Mouse (Mus musculus): Measurements from ENCODE around the gene Ahdc1. TPM values are rescaled to one million over a fixed set of nuclear protein-coding genes. Genes with fewer than 3 reads are reported as not detected.
A peak's percentile ranks its signal among the peaks of the same experiment; 100 is the strongest.
"Not testable (repeated sequence)": the region's sequence is repeated elsewhere in the genome, so short reads cannot be mapped to it uniquely, and the experiment has no call there.

Ahdc1 gene
- total and polyA plus RNA-seq, 3 experiments = 1.6 to 19.9 (median 8.4) TPM

DNA sequence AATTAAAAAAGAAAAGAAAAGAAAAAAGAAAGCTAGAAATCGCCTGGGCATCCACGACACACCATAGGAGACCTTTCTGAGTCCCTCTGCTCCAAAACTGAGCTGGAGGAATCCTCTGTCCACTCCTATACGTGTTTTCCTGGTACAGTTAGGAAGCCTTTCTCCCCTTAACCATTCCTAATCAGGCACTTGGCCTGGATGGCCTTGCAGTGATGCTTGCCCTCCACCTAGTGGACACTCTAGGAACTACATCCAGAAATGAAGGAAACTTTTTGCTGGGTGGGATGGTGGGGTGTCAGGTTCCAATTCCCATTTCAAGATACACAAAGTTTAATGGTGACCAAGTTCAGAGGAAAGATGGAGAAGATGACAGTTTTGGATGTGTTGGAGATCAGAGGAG lies 5.8 kb upstream of the Ahdc1 start:
- dilution Hi-C loops (cut with MboI; ENCODE audit: extremely low pct_ligation_motif_present, extremely low pct_unique_long_range_greater_than_20kb, low sequenced_read_pairs) = no loop called here
- H3K9me3 ChIP-seq (replicated peaks; ENCODE audit: low read length) = no peaks in the 10 kb centered on the region

DNA sequence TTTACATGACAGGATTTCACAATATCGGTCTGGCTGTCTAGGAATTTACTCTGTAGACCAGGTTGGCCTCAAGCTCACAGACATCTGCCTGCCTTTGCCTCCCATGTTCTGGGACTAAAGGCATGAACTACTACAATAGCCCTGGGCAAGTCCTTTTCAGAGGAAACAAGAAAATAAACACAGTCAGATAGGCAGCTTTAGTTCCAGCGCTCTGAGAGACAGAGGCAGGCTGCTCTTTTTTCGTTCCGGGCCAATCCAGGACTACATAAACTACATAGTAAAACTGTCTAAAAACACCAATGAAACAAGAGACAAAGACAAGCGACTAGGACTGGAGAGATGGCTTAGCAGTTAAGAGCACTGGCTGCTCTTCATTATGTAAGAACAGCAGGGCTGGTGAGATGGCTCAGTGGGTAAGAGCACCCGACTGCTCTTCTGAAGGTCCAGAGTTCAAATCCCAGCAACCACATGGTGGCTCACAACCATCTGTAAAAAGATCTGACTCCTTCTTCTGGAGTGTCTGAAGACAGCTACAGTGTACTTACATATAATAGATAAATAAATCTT lies 5.1 kb upstream of the Ahdc1 start:
- H3K4me2 ChIP-seq (ENCODE audit: insufficient read depth, low read depth, poor library complexity, severe bottlenecking); H3K9ac ChIP-seq (ENCODE audit: insufficient read depth, low read depth); H3K27ac ChIP-seq (ENCODE audit: insufficient read depth, low read depth); dilution Hi-C loops (cut with MboI; ENCODE audit: extremely low pct_ligation_motif_present, extremely low pct_unique_long_range_greater_than_20kb, low sequenced_read_pairs); H3K4me1 ChIP-seq (ENCODE audit: control insufficient read depth in 1 of 2, insufficient read depth in 2 of 2); H3K79me2 ChIP-seq (replicated peaks; ENCODE audit: control insufficient read depth, extremely low read depth, insufficient read depth, poor library complexity, severe bottlenecking); H3K4me3 ChIP-seq (replicated peaks in 1 of 3; ENCODE audit: low read depth in 2 of 3, low read length in 2 of 3, poor library complexity in 1 of 3); H3K36me3 ChIP-seq (replicated peaks in 1 of 2; ENCODE audit: control insufficient read depth in 1 of 2, insufficient read depth in 1 of 2, low read length in 1 of 2); H3K9me3 ChIP-seq (replicated peaks; ENCODE audit: low read length); DNase-seq (ENCODE audit: extremely low read depth): not testable (repeated sequence)
- in situ Hi-C loops (cut with MboI; ENCODE audit: low pct_ligation_motif_present, low pct_unique_long_range_greater_than_20kb, low sequenced_read_pairs) = loop anchor here (10.0 kb wide), 1 partner anchor 299 kb away; no protein-coding TSS in a partner anchor
- H3K27me3 ChIP-seq (replicated peaks) = peaks cover 15% of the 10 kb centered on the region

More for the DNA sequence above, 5.8 kb upstream of the Ahdc1 start:
- Histone ChIP-seq H3K27ac (ENCODE audit: insufficient read depth, low read depth) (no peak overlapping the region), H3K79me2 (replicated peaks; ENCODE audit: control insufficient read depth, extremely low read depth, insufficient read depth, poor library complexity, severe bottlenecking) (no peaks in the 10 kb centered on the region), H3K27me3 (replicated peaks) (peaks cover 9% of the 10 kb centered on the region), H3K4me2 (ENCODE audit: insufficient read depth, low read depth, poor library complexity, severe bottlenecking) (no peak overlapping the region), H3K4me1 (ENCODE audit: control insufficient read depth in 1 of 2, insufficient read depth in 2 of 2) (peaks cover 0 to 3% of the 10 kb centered on the region in 2 experiments; a peak in 2 of 4 replicates), H3K4me3 (replicated peaks in 1 of 3; ENCODE audit: low read depth in 2 of 3, low read length in 2 of 3, poor library complexity in 1 of 3) (no peak overlapping the region), H3K9ac (ENCODE audit: insufficient read depth, low read depth) (no peak overlapping the region), H3K36me3 (replicated peaks in 1 of 2; ENCODE audit: control insufficient read depth in 1 of 2, insufficient read depth in 1 of 2, low read length in 1 of 2) (no peaks in the 10 kb centered on the region)
- TF ChIP-seq NELFE (IDR thresholded peaks at IDR 0.05; ENCODE audit: low read depth, low read length) (peak; percentile 14; the same call in 1 of the 2 replicates), SMC3 (IDR thresholded peaks at IDR 0.05; ENCODE audit: low read depth, low read length) (peak; percentile 100), PAX5 (IDR thresholded peaks at IDR 0.05; ENCODE audit: low read length) (no peak), TBP (conservative IDR thresholded peaks at IDR 0.05; ENCODE audit: low read depth, low read length) (no peak), SIN3A (IDR thresholded peaks at IDR 0.05; ENCODE audit: low read length) (no peak), ELF1 (IDR thresholded peaks at IDR 0.05; ENCODE audit: low read depth, low read length) (peak; percentile 22; the same call in 1 of the 2 replicates), POLR2AphosphoS2 (IDR thresholded peaks at IDR 0.05; ENCODE audit: low read depth, low read length) (no peak), MEF2A (IDR thresholded peaks at IDR 0.05; ENCODE audit: borderline replicate concordance, low read depth, low read length) (peak; percentile 41; the same call in 1 of the 2 replicates), IRF4 (IDR thresholded peaks at IDR 0.05; ENCODE audit: low read depth, low read length) (0 out of 2 replicates have a peak, but pooled peaks have one; percentile 36), CTCF (conservative IDR thresholded peaks at IDR 0.05 in 1 of 2, IDR thresholded peaks at IDR 0.05 in 1 of 2; ENCODE audit: low read depth in 2 of 2, low read length in 2 of 2) (peak; percentile 96 to 98), ZC3H11A (IDR thresholded peaks at IDR 0.05; ENCODE audit: low read depth, low read length) (peak; percentile 95)
- DNase-seq (ENCODE audit: extremely low read depth) = peak; percentile 75
- in situ Hi-C loops (cut with MboI; ENCODE audit: low pct_ligation_motif_present, low pct_unique_long_range_greater_than_20kb, low sequenced_read_pairs) = loop anchor here (10.0 kb wide), 1 partner anchor 300 kb away; no protein-coding TSS in a partner anchor
